Mouse (Mus musculus): ENCODE measurements around the gene Ccdc93. TPM values are rescaled to one million over a fixed set of nuclear protein-coding genes. Genes with fewer than 3 reads are reported as not detected.

The Ccdc93 gene
- polyA plus RNA-seq (2012; rRNA removed; ENCODE audit: low replicate concordance), result 8.6 and 11.6 TPM in 2 replicates

GRCm38 (mm10) chr1:121430938-121431928 lies at the start of gene Ccdc93:
Ccdc93 (plus strand) TSS chr1:121431049.

GRCm38 (mm10) chr1:121528399-121528720 lies 97.5 kb downstream of the Ccdc93 start, which contains the start of gene Htr5b:
Htr5b (minus strand) TSS chr1:121528465.

Other genes starting within 250 kb of the Ccdc93 start
- gene Insig2, start 98.5 kb upstream of the Ccdc93 start, polyA plus RNA-seq (2012; rRNA removed; ENCODE audit: low replicate concordance), result 35.0 and 53.1 TPM in 2 replicates
- not detected in 2 replicates for gene Htr5b, start 97.4 kb downstream of the Ccdc93 start, polyA plus RNA-seq (2012; rRNA removed; ENCODE audit: low replicate concordance)
- 26.8 and 52.5 TPM in 2 replicates for gene Ddx18, start 136.9 kb downstream of the Ccdc93 start, polyA plus RNA-seq (2012; rRNA removed; ENCODE audit: low replicate concordance)